Mouse (Mus musculus): ENCODE measurements around the gene Syce1. TPM values are rescaled to one million over a fixed set of nuclear protein-coding genes. Genes with fewer than 3 reads are reported as not detected.

Syce1 gene
- total RNA-seq (2021) = not detected
- long read RNA-seq, experiment 1 = 0 reads
- long read RNA-seq, experiment 2 = 0 reads

DNA sequence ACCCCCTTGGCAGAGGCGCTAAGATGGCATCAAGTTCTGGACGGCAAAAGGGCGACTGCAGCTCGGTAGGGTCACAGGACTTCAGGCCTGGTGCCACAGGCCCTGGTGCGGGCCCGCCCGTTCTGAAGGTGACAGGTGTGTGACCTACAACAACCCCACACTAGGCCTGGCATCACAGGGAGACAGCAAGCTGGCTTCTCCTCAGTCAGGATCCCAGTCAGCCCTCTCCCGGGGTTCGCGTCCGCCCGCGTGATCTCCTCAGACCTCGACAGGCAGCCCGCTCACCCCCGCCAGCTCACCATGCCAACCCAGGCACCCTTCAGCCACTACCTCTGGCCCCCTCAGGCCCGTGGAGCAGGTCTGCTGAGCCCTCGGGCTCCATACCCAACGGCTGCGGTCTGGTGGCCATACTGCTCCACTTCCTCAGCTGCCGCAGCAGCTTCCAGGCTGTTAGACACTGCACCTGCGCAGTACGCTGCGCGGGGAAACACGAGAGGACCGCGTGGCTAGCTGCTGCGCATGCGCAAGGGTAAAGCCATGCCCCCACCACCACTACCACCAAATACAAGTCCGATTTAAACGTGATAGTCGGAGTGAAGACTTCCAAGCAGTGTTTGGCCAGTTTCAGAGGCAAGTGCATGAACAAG lies at the start of gene Syce1:
Gene Syce1 (minus strand): TSS at position 447 of the 647 bp plus-strand sequence.
- no peak for DNase-seq
- intact Hi-C loops (cut with DNase I; ENCODE audit: low total_unique reads) = no loop called here

DNA sequence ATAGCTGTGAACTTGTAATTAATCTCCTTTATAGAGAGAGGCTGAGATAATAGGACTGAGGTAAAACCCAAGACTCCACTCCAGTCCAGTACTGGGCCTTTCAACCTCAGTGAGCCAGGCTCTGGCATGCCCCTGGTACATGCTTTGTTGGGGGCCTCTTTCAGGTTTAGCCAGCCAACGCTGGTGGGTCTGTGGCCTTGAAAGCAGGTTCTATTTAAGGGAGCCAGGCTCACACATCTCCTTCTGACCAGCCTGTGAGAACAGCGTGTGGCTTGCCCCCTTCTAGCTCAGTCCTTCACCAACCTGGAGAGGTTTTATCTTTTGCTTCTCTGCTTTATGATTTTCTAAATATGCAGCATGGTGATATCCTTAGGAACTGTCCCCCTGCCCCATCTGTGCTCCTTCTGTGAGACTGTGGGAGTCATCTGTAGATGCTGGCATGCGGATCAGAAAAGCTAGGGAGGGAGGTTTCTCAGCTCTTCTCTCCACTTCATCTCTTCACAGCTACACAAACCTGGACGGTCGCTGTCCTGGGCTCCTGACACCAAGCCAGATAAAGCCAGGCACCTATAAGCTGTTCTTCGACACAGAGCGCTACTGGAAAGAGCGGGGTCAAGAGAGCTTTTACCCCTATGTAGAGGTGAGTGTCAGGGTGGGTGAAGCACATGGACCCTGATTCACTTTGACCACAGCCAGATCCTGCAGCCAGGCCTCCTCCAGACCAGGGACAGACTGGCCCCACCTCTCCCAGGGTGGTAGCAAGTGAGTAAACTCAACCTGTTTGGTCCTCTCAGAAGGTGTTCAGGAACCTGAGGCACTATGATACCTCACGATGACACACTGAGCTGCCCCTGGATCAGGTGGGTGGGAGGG lies 48.8 kb upstream of the Syce1 start:
- DNase-seq = no peak
- intact Hi-C loops (cut with DNase I; ENCODE audit: low total_unique reads) = no loop called here

DNA sequence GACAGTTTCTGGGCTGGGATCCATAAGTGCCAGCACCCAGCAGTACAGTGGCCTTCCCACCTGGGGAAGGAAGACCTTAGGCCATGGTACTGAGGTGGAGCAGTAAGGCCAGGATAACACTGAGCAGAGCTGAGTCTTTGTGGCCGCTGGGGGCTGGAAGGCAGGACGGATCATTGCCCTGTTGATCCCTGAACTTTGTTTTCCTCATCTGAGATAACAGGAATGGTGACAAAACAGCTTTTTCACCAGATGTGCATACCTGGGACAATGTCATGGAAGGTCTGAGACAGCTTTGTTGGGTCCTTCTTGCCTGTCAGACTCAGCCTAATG lies 48.1 kb upstream of the Syce1 start:
- intact Hi-C loops (cut with DNase I; ENCODE audit: low total_unique reads) = no loop called here
- DNase-seq = no peak

DNA sequence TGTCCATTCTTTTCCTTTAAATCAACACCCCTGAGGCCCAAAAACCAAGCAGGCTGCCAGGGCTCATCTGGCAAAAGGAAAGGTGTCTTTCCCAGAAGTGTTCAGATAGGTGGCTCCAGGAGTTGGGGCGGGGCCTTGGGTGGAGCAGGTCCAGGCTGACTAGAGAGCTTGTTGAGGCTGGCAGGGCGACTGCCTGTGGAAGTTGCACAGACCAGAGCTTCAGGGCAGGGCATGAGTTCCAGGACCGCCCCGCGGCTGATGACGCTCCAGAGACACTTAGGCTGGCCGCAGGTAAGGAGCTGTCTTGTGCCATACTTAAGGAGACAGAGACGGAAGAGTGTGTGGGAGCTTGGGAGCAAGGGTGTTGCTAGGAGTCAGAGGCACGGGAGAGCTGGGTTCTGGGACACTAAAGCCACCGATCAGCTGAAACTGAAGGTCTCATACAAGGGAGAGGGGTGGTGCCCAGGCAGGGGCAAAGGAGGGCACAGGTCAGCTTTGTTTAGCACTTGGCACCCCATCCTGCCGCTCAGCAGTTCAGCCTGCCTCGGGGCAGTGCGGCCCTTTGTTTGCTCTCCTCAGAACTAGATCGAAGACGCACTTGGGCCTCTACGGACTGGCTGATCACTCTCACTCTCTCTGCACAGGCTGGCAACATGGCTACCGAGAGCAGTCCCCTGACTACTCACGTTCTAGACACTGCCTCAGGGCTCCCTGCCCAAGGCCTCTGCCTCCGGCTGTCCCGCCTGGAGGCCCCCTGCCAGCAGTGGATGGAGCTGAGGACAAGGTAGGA lies 47.5 kb upstream of the Syce1 start, which contains the start of gene Urah:
Gene Urah (plus strand): TSS at position 51 of the 790 bp plus-strand sequence.
- intact Hi-C loops (cut with DNase I; ENCODE audit: low total_unique reads) = no loop called here

DNA sequence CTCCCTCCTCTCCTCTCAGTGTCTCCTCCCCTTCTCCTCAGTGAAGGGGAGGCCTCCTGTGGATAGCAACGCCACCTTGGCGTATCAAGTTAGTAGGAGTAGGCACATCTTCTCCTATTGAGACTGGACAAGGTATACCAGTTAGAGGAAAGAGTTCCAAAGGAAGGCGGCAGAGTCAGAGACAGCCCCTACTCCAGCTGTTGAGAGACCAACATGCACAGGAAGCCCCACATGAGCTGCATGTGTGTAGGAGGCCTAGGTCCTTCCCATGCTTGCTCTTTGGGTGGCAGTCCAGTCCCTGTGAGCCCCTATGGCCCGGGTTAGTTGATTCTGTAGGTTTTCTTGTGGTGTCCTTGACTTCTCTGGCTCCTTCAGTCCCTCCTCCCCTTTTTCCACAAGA lies 45.7 kb upstream of the Syce1 start:
- no peak for DNase-seq
- intact Hi-C loops (cut with DNase I; ENCODE audit: low total_unique reads) = no loop called here

More for the DNA sequence above, 47.5 kb upstream of the Syce1 start, which contains the start of gene Urah:
- DNase-seq = no peak

DNA sequence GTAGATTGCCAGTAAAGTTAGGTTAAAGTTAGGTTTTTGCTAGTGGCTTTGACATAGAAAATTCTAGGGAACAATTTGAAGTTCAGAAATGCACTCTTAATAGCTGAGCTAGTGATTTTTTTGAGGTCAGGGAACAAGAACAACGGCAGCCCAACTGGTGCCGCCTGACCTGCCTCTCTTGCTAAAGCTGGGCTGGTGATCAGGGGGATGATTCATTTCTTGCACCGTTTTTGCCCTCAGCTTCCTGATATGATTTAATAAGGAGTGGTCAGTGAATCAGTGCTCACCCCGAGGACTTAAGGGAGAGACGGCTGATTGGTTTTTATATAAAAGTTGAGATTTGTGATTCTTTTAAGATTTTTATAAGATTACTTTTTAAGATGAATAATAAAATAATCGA lies 43.8 kb upstream of the Syce1 start:
- intact Hi-C loops (cut with DNase I; ENCODE audit: low total_unique reads) = no loop called here
- DNase-seq = no peak

DNA sequence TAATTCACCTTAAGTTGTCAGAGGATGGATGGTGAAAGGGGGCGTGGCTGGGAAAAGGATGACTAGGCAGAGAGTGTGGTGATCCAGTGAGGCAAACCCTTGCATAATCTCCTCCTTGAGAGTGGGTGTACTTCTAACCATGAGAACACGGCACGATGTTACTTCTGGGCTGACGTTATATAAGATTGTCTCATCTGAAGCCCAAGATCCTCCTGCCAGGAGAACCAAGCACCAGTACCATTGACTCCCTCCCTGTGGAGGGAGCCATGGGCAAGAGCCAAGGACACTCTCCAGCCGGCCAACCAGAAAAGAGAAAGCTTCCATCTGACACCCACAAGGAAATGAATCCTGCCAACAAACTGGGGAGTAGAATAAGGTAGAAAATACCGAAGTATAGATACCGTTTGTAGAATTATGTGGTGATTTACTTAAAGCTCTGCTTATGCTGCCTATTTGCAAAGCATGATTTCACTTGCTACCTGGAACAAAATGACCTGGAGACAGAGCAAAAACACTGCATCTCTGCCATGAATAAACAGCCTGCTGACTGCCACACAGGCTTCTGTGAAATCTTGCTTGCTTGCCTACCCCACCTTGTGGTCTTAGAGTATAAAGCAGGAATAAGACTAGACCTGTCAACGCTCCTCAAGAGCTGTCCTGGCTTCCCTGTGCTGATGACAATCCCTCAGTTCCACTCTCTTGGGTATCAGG lies 40.7 kb upstream of the Syce1 start:
- no peak for DNase-seq
- intact Hi-C loops (cut with DNase I; ENCODE audit: low total_unique reads) = no loop called here

DNA sequence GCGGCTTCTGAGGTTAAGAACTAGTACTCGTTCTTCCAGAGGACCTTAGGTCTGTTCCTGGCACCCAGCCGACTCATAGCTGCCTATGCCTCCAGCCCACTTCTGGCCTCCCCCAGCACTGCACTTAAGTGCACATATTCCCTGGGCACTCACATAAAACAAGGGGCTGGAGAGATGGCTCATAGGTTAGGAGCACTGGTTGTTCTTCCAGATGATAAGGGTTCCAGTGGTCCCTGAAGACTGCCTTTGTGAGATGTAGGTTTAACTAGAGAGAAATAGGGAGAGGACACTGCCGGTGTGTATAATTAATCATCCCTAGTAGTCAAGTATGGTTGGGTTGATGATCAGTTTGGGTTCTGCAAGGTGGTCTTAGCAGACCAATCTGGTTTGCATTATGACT lies 35.1 kb upstream of the Syce1 start:
- intact Hi-C loops (cut with DNase I; ENCODE audit: low total_unique reads) = no loop called here
- no peak for DNase-seq

DNA sequence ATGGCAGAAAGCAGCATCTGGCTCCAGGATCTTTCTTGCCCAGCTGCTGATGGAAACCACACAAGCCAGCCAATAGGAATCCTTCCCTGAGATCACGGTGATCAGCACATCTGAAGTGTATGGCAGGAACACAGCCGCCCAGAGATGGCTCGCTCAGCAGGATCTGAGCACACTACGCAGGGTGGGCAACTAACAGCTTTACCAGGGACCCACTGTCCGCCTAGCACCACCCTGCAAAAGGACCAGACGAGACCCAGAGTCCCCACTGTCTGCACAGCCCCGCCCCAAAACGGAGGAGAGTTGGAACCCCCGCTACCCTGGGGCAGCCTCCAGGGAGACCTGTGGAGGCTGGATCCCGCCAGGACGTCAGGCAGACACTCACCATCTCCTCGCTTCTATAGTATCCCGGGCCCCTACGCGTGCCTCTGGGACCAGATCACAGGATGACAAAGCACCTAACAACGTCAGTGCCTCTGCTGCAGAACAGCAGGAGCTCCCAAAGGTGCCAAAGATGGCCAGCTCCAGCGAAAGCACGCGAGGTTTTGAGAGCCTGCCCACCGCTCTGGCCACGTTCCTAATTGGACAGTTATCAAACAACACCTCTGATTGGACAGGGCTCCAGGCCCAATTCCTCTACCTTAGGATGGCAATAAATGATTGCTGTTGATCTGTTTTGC lies 34.1 kb upstream of the Syce1 start, which contains the start of gene Zfp941:
Gene Zfp941 (minus strand): TSS at position 526 of the 677 bp plus-strand sequence.
- no peak for DNase-seq
- intact Hi-C loops (cut with DNase I; ENCODE audit: low total_unique reads) = no loop called here

DNA sequence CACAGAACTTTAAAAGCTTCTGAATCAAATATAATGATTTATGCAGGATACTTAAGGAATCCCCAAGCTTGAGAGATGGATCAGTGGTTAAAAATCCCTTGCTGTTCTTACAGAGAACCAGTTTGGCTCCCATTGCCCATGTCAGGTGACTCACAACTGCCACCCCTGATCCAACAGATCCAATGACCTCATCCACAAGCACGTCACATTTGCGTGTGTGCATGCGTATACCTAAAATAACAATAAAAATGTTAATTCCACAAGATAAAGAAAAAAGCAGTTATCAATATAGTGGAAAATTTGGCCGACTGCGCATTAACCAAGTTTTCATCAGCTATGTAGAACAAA lies 33.6 kb upstream of the Syce1 start:
- intact Hi-C loops (cut with DNase I; ENCODE audit: low total_unique reads) = no loop called here

DNA sequence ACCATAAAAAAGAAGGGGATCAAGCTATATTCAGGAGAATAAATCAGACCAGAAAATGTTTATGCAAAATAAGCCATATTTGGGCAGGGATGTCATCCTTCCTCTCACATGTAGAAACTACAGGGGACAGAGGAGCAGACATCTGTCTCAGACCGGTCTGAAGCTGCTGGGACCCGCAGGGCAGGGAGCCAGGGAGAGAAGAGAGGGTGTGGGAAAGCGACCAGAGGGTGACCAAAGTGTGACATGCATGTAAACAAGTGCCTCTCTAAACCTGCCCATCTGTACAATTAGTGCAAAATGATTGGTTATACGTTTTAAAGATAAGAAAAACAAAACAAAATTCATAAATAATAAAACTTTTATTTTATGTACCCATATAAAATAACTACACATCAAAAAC lies 32.5 kb upstream of the Syce1 start:
- intact Hi-C loops (cut with DNase I; ENCODE audit: low total_unique reads) = no loop called here
- DNase-seq = no peak

More for the DNA sequence above, 33.6 kb upstream of the Syce1 start:
- no peak for DNase-seq

DNA sequence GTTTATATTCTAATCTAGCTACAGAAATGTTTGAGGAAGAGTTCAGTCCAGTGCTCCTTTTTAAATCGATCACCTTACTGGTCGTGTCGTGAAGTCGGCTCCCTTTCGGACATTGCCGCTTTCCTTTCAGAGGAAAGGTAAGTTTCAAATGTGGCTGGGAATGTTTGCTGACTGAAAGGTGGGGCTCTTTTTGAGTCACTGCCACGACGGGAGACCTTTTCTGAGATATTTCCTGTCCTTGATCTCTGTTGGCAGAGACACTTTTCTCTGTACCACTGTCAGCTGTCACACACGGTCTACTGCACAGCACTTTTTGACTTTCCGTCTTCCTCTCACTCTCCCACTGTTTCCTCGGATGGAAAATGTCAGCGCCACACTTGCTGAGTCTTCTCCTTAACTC lies 25.2 kb upstream of the Syce1 start:
- intact Hi-C loops (cut with DNase I; ENCODE audit: low total_unique reads) = no loop called here
- DNase-seq = no peak

DNA sequence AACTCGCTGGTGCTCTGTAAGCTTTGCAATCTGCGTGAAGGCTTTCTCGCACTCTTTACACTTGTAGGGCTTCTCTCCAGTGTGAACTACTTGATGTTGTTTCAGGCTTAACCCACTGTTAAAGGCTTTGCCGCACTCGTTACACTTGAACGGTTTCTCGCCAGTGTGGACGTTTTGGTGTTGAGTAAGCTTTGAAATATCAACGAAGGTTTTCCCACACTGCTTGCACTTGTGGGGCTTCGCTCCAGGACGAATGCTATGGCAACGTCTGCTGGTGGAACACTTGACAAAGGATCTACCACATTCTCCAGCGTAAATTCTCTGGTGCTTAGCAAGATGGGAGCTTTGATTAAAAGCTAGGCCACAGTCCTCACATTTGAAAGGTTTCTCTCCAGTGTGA lies 24.1 kb upstream of the Syce1 start:
- intact Hi-C loops (cut with DNase I; ENCODE audit: low total_unique reads) = no loop called here
- DNase-seq = no peak

DNA sequence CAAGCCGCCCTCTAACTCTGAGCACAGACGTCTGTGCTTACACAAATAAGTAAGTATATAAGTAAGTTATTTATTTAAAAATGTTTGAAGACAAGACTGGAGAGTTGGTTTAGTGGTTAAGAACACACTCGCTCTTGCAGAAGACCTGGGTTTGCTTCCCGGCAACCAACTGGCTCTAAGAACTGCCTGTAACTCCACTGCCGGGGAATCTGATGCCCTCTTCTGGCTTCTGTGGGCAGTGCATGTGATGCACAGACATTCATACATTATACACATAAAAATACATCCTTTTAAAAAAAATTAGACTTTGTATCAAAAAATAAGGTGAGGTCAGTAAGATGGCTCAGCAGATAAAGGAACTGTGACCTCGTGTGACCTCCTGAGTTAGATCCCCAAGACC lies 22.8 kb upstream of the Syce1 start:
- intact Hi-C loops (cut with DNase I; ENCODE audit: low total_unique reads) = no loop called here
- no peak for DNase-seq

DNA sequence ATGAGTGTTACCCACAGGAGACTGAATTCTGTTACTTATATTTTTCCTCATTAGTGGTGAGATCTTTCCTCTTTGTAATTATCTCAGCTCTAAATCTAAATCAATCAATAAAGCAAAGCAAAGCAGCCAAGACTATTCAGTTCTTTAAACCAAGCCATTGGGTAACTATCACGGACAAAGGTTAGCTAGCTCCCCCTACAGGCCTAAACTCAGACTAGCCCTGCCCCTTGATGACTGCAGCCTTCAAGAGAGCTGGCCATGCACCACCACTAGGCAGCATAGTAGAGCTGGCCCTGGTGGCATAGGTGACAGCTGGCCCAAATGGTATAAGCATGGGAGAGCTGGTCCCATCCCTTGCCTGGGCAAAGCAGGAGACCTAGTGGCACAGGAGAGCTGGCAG lies 18.1 kb upstream of the Syce1 start:
- intact Hi-C loops (cut with DNase I; ENCODE audit: low total_unique reads) = no loop called here
- no peak for DNase-seq

DNA sequence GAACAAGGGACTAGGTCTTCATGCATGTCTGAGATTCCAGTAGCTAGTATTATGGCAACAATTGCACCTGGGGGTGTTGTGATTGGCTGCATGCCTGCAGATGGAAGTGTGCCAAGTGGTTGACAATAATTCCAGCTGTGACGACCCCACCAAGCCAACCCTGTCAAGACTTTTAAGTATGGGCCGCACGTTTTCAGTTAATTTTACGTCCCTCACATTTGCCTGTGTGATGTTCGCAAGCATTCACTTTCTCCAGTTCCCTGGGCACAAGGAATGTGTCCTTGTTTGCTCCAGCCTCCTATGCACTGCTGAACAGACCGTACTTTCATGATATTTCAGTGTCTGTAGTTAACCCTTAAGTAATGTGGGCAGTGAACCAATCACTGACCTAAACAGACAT lies 15.0 kb upstream of the Syce1 start:
- DNase-seq = no peak
- intact Hi-C loops (cut with DNase I; ENCODE audit: low total_unique reads) = no loop called here

DNA sequence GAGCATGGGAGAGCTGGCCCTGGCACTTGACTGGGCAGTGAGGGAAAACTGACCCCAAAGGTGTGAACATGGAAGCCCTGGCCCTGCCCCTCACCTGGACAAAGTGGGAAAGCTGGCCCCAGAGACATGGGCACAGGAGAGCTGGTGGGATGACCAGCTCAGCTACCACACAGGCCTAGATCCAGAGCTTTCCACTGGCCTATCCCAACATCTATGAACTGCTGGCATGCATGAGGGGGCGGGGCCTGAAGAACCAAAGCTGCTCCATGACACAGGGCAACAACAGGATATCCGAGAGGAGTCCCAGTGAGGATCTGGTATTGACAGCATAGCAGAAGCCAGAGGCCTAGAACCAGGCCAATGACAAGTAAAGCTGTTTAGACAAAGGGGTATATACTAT lies 10.6 kb upstream of the Syce1 start:
- intact Hi-C loops (cut with DNase I; ENCODE audit: low total_unique reads) = no loop called here
- no peak for DNase-seq

DNA sequence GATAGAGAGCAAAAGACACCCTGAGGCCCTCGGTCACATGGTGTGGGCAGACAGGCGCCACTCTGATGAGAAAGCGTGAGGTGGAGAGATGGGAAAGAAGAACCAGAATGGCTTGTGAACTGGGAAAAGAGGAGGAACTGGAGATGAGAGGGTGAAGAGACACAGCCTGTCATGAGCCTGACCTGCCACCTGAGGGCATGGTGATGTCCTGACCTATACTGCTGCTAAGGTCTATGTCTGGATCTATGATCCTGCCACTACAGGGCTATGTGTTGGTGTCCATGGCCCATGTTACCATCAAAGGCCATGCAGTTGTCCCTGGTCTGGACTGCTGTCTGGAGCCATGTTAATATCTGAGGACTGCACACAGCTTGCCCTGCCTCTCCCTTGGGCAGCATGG lies 10.0 kb upstream of the Syce1 start:
- DNase-seq = no peak
- intact Hi-C loops (cut with DNase I; ENCODE audit: low total_unique reads) = no loop called here

DNA sequence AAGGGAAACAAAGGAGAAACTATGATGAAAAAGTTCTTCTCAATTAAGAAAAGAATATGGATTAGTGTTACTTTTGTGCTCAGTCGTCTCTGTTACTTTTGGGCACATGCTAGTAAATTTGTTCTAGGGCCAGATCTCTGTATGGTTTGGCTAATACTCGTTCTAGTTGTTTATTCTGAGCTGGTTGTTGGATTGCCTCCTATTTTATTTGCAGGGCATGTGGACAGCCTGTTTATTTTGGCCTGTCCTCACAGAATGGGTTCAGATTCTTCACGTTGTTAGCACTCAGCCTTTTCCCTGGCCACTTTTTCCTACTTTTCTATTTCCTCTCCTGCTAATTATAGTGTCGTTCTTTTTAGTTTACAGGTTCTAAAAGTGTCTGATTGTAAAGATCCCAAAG lies 5.9 kb upstream of the Syce1 start:
- intact Hi-C loops (cut with DNase I; ENCODE audit: low total_unique reads) = no loop called here
- DNase-seq = no peak
